Mouse (Mus musculus) lung, embryonic 14.5 days (tissue): Measurements from ENCODE around the gene Slc2a9. TPM values are rescaled to one million over a fixed set of nuclear protein-coding genes. Genes with fewer than 3 reads are reported as not detected.

Experiments
- ATAC-seq: fragments of 200-750 bp; cut with Nextera tagmentation; 2 replicates; pipeline ENCODE4 v1.8.0; 2017; ENCODE audit warnings: mild to moderate bottlenecking, moderate TSS enrichment, moderate library complexity; ENCODE audit not compliant: insufficient read depth
- DNase-seq: peaks from one replicate; pipeline ENCODE4 v3.0.0-alpha.2; 2015
- H3K27ac ChIP-seq: fragments of 300-500 bp; sonication (generic); 2 replicates; pipeline ENCODE4 v1.5.1; 2014; ENCODE audit warnings: low read depth, mild to moderate bottlenecking, moderate library complexity
- H3K27me3 ChIP-seq: fragments of 300-500 bp; sonication (generic); 2 replicates; pipeline ENCODE4 v1.6.1; 2014; ENCODE audit warnings: low read length, control low read depth; ENCODE audit not compliant: insufficient read depth
- H3K36me3 ChIP-seq: fragments of 300-500 bp; sonication (generic); 2 replicates; pipeline ENCODE4 v1.6.1; 2014; ENCODE audit warnings: control low read depth; ENCODE audit not compliant: insufficient read depth
- H3K4me1 ChIP-seq: fragments of 300-500 bp; sonication (generic); 2 replicates; pipeline ENCODE4 v1.6.1; 2014; ENCODE audit warnings: antibody characterized with exemption, control low read depth; ENCODE audit not compliant: insufficient read depth
- H3K4me2 ChIP-seq: fragments of 300-500 bp; sonication (generic); 2 replicates; pipeline ENCODE4 v1.6.1; 2014; ENCODE audit warnings: mild to moderate bottlenecking
- H3K4me3 ChIP-seq: fragments of 300-500 bp; sonication (generic); 2 replicates; pipeline ENCODE4 v1.5.1; 2014; ENCODE audit warnings: low read depth, low read length
- H3K9ac ChIP-seq: fragments of 300-500 bp; sonication (generic); 2 replicates; pipeline ENCODE4 v1.6.1; 2014
- H3K9me3 ChIP-seq: fragments of 300-500 bp; sonication (generic); 2 replicates; pipeline ENCODE4 v1.6.1; 2016; ENCODE audit warnings: low read depth, low read length, control low read depth
- CTCF ChIP-seq: IDR thresholded peaks from 2 replicates; pipeline ENCODE4 v1.5.1; 2016; ENCODE audit warnings: antibody characterized with exemption, low read depth
- WGBS: fragments of 180-500 bp; shearing (Covaris S2); extraction: QIAGEN DNeasy Blood & Tissue Kit; methylation state at CpG from one replicate; pipeline ENCODE4 v1.1.7; 2014; 5-methylcytosine and 5-hydroxymethylcytosine counted together
- polyA plus RNA-seq: library from polyadenylated mRNA; unstranded; fragments of >200 nt; fragmentation: Nextera tagmentation; extraction: Ambion mirVana; gene quantifications from 2 replicates; pipeline ENCODE4 v1.2.1, GENCODE M21; 2014

Gene Slc2a9
- polyA plus RNA-seq, 1 experiment from 2014 or later: 2.2 TPM

DNA sequence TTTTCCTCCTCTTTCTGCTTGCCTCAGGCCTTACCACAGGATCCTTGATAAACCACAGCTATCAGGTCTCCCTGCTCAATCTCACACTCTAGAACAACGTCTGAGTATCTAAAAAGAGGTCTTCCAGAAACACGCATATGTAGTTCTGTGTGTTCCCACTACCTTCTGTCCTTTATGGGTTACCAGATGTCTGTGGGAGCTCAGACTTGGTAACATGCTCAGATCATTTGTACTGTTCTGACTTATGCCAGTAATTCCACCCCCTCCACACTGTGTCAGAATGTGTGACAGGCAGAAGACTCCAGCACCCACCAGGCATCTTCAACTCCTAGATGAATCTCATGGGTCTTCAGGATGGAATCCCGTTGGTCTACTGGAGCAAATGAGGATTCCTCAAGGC, 146.0 kb downstream of the Slc2a9 start:
- 71% methylated on average over 3 of the region's 3 CpGs for WGBS
- H3K4me1 ChIP-seq: no peaks in the 10 kb centered on the region

DNA sequence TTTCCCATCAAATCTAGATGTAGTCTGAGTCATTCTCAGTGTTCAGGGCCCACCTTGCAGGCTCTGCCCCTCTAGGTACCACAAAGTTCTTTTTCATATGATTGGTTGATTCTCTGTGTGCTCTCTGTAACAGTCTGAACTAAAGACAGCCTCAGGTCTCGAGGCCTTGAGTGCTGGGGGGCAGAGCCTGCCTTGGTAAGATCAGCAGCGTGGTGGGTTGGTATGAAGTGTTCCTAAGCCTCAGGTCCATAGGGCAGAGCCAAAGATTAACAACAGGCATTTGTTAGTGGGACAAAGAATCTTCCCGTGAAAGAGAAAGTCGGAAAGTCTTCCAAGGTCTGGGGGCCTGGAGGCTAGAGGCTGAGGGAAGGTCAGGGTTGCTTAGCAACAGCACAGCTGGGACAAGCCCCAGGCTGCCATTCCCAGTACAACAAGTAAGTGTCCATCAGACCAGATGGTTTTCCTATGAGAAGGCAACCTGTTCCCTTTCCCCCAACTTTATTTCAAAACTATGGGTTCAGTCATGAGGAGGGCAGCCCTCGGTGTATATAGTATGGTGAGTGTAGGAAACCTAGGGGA, 152.5 kb downstream of the Slc2a9 start:
- TF ChIP-seq CTCF: no peak
- Histone ChIP-seq H3K9me3 (no peaks in the 10 kb centered on the region), H3K4me2 (no peak overlapping the region), H3K27ac (no peak overlapping the region), H3K27me3 (no peaks in the 10 kb centered on the region), H3K4me3 (no peak overlapping the region), H3K36me3 (no peaks in the 10 kb centered on the region), H3K9ac (no peak overlapping the region), H3K4me1 (no peaks in the 10 kb centered on the region)
- DNase-seq: no peak
- no peak for ATAC-seq
- 49% methylated on average over 5 of the region's 5 CpGs for WGBS

More for the DNA sequence above, 146.0 kb downstream of the Slc2a9 start:
- no peak overlapping the region for H3K4me3 ChIP-seq
- no peaks in the 10 kb centered on the region for H3K27me3 ChIP-seq
- no peak overlapping the region for H3K4me2 ChIP-seq
- TF ChIP-seq CTCF: no peak
- no peak overlapping the region for H3K27ac ChIP-seq
- DNase-seq (no peak), ATAC-seq (no peak)
- no peaks in the 10 kb centered on the region for H3K36me3 ChIP-seq
- no peaks in the 10 kb centered on the region for H3K9me3 ChIP-seq
- no peak overlapping the region for H3K9ac ChIP-seq

DNA sequence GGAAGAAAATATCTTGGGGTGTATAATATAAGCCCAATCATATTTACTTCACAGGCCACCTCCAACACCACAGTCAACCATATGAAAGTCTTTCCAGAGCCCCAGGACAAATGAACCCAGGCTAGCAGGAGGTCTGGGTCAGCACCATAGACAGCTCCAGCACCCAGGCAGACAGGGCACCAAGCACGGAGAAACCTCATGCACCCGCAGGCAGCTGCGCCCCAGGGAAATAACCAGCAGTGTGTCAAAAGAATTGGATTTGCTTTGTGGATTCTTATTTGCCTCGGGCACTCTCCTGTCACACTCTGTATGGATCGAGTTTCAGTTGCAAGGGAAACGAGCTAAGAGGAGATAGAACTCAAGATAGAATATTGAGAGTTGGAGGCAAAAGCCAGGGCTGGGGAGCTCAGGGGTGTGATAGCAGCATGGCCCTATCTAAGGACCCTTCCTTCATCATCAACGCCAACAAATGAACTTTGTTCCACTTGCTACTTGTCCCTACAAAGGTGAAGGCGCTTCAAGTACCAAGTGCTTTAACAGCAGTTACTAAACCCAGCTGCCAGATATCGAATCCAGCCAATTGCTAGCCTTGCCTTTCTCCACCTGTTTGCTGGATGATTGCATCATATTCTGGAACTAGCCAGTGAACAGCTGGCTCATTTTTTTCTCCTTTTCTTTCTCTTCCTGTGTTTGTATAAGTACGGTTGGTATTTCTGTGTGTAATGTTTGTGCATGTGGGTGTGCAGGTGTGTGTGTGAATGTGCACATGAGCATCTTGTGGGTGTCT, 156.1 kb downstream of the Slc2a9 start:
- Histone ChIP-seq H3K9me3 (no peaks in the 10 kb centered on the region), H3K4me2 (no peak overlapping the region), H3K27ac (no peak overlapping the region), H3K4me1 (no peaks in the 10 kb centered on the region), H3K4me3 (no peak overlapping the region), H3K9ac (no peak overlapping the region), H3K36me3 (no peaks in the 10 kb centered on the region), H3K27me3 (no peaks in the 10 kb centered on the region)
- DNase-seq (peak; percentile 72), ATAC-seq (no peak)
- 31% methylated on average over 10 of the region's 10 CpGs for WGBS
- no peak for TF ChIP-seq CTCF

GRCm38 (mm10) chr5:38343101-38343500, 159.8 kb downstream of the Slc2a9 start:
- H3K9ac ChIP-seq: no peak overlapping the region
- H3K36me3 ChIP-seq: no peaks in the 10 kb centered on the region

DNA sequence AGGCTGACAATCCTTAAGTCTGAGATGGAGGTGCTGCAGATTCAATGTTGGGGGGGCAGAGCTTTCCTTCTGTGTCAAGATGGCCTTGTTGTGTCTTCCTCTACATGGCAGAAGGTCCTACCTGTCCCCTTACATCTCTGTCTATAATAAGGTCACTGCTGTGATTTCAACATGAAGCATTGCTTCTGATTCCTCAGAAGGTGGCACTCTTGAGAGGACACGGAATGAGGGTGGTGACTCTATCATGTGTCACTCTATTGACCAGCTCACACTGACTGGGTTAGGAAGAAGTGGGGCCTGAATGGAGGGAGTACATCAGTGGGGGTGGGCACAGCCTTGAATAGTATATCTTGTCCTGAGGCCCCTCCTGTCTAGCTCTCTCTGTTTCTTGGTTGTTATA, 168.4 kb downstream of the Slc2a9 start:
- H3K4me2 ChIP-seq: no peak overlapping the region
- no peaks in the 10 kb centered on the region for H3K36me3 ChIP-seq
- H3K4me1 ChIP-seq: no peaks in the 10 kb centered on the region
- no peaks in the 10 kb centered on the region for H3K9me3 ChIP-seq
- H3K27ac ChIP-seq: no peak overlapping the region
- no peak for DNase-seq
- no peaks in the 10 kb centered on the region for H3K27me3 ChIP-seq
- 33% methylated on average over 1 of the region's 1 CpGs for WGBS
- ATAC-seq: no peak
- H3K9ac ChIP-seq: no peak overlapping the region
- no peak overlapping the region for H3K4me3 ChIP-seq
- TF ChIP-seq CTCF: 0 out of 2 replicates have a peak, but pooled peaks have one; percentile 17

More at GRCm38 (mm10) chr5:38343101-38343500, 159.8 kb downstream of the Slc2a9 start:
- ATAC-seq: no peak
- Histone ChIP-seq H3K27me3 (no peaks in the 10 kb centered on the region), H3K27ac (no peak overlapping the region), H3K9me3 (no peaks in the 10 kb centered on the region), H3K4me1 (no peaks in the 10 kb centered on the region), H3K4me3 (no peak overlapping the region), H3K4me2 (no peak overlapping the region)
- TF ChIP-seq CTCF: no peak
- 77% methylated on average over 3 of the region's 3 CpGs for WGBS
- DNase-seq: no peak

- Histone ChIP-seq H3K4me3 (no peak overlapping the region), H3K9ac (no peak overlapping the region), H3K27ac (no peak overlapping the region), H3K4me1 (no peaks in the 10 kb centered on the region), H3K4me2 (no peak overlapping the region), H3K36me3 (no peaks in the 10 kb centered on the region), H3K9me3 (no peaks in the 10 kb centered on the region), H3K27me3 (no peaks in the 10 kb centered on the region)
- DNase-seq (no peak), ATAC-seq (no peak)
- WGBS: 77% methylated on average over 4 of the region's 4 CpGs
- no peak for TF ChIP-seq CTCF
Observed at GRCm38 (mm10) chr5:38333381-38333780, 169.6 kb downstream of the Slc2a9 start.

DNA sequence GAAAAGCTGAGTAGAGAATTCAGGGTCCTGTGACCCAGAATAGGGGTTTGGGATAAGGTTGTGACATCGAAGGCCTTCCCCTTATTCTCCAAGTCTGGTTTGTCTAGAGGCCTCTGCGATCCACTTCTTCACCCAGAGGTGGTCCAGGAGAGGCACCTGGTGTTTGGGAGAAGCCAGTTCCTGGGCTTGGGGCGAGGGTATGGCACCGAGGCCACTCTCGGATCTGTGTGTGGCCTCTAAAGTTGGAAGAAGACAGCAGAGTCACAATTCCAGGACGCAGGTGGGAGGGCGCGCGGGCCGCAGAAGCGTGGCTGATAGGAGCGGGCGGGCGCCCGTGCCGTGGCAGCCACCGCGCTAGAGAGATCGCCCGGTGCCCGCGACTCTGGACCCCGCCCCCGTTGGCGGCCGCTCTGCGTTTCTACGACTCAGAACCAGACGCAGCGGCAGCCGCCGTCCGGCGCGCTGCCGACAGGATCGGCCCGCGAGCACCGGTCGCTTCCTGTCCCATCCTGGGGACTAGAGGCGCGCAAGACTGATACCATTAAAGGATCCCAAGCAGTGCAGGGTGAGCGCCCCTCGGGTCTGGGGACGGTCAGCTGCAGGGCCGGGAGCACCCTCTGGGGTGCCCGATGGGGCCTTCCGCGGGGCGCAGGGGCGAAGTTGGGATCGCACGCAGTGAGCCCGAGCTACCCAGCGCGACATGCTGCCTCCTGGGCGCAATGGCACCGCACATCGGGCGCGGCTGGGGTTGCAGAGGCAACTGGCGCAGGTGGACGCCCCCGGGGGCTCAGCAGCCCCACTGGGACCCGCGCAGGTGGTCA, 183.8 kb downstream of the Slc2a9 start, which contains the start of gene Drd5:
Gene Drd5 (plus strand): TSS at position 402 of the 821 bp plus-strand sequence.
- peaks cover 37% of the 10 kb centered on the region for H3K27me3 ChIP-seq
- H3K27ac ChIP-seq: no peak within 1 kb of the TSS
- no peak for TF ChIP-seq CTCF
- no peaks in the 10 kb centered on the region for H3K36me3 ChIP-seq
- H3K9me3 ChIP-seq: no peaks in the 10 kb centered on the region
- H3K4me1 ChIP-seq: no peaks in the 10 kb centered on the region
- H3K4me2 ChIP-seq: peak within 1 kb of the TSS; percentile 58
- ATAC-seq (no peak), DNase-seq (peak; percentile 9)
- peak within 1 kb of the TSS; percentile 30 for H3K4me3 ChIP-seq
- WGBS: 3% methylated on average over 67 of the region's 67 CpGs
- no peak within 1 kb of the TSS for H3K9ac ChIP-seq
